Mouse (Mus musculus) forebrain, embryonic 13.5 days (tissue): Measurements from ENCODE around the gene Ercc1. TPM values are rescaled to one million over a fixed set of nuclear protein-coding genes. Genes with fewer than 3 reads are reported as not detected.

Experiments used
- ATAC-seq: fragments of 200-750 bp; cut with Nextera tagmentation; 2 replicates; pipeline ENCODE4 v1.8.0; 2017
- H3K27ac ChIP-seq: fragments of 300-500 bp; sonication (generic); 2 replicates; pipeline ENCODE4 v1.5.1; 2015; ENCODE audit warnings: inconsistent platforms, mild to moderate bottlenecking, moderate library complexity
- H3K27me3 ChIP-seq: fragments of 300-500 bp; sonication (generic); 2 replicates; pipeline ENCODE4 v1.6.1; 2015; ENCODE audit warnings: mild to moderate bottlenecking, inconsistent platforms
- H3K36me3 ChIP-seq: fragments of 300-500 bp; sonication (generic); 2 replicates; pipeline ENCODE4 v1.6.1; 2015; ENCODE audit warnings: mild to moderate bottlenecking, inconsistent platforms; ENCODE audit not compliant: poor library complexity, severe bottlenecking
- H3K4me1 ChIP-seq: fragments of 300-500 bp; sonication (generic); 2 replicates; pipeline ENCODE4 v1.6.1; 2015; ENCODE audit warnings: inconsistent platforms
- H3K4me2 ChIP-seq: fragments of 300-500 bp; sonication (generic); 2 replicates; pipeline ENCODE4 v1.6.1; 2015; ENCODE audit warnings: inconsistent platforms, mild to moderate bottlenecking, moderate library complexity
- H3K4me3 ChIP-seq: fragments of 300-500 bp; sonication (generic); 2 replicates; pipeline ENCODE4 v1.5.1; 2015; ENCODE audit warnings: mild to moderate bottlenecking, inconsistent platforms
- H3K9ac ChIP-seq: fragments of 300-500 bp; sonication (generic); 2 replicates; pipeline ENCODE4 v1.6.1; 2015; ENCODE audit warnings: mild to moderate bottlenecking, inconsistent platforms
- H3K9me3 ChIP-seq: fragments of 300-500 bp; sonication (generic); replicated peaks from 2 replicates; pipeline ENCODE4 v1.6.1; 2016; ENCODE audit warnings: inconsistent platforms
- WGBS: fragments of 180-500 bp; shearing (Covaris S2); methylation state at CpG from one replicate; pipeline ENCODE4 v1.1.7; 2015; 5-methylcytosine and 5-hydroxymethylcytosine counted together
- polyA plus RNA-seq: library from polyadenylated mRNA; unstranded; fragments of >200 nt; fragmentation: Nextera tagmentation; extraction: Ambion mirVana; gene quantifications from 2 replicates; pipeline ENCODE4 v1.2.1, GENCODE M21; 2015

Gene Ercc1
- polyA plus RNA-seq, 1 experiment from 2014 or later: 96.4 TPM

DNA sequence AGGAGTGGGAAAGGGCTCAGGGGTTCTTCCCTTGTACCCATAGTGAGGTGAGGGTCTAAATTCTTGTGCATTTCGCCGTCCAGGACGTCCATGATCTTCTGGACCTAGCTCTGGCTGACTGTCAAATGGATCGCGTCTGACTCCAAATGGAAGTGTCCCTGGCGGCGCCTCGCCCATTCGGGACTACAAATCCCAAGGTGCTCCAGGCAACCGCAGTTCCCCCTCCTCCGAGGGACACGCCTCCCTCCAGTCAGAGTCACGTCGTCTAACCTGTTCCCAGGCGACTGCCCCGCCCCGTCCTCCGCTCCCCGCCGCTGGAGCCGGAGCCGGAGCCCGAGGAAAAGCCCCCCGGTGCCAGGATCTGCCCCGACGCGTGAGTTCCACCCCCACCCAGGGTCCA, 16.4 kb downstream of the Ercc1 start:
- Histone ChIP-seq H3K4me2 (peak overlapping the region; percentile 99), H3K9me3 (no peaks in the 10 kb centered on the region), H3K4me1 (peaks cover 40% of the 10 kb centered on the region), H3K4me3 (peak overlapping the region; percentile 64), H3K36me3 (peaks cover 22% of the 10 kb centered on the region), H3K27ac (no peak overlapping the region), H3K9ac (peak overlapping the region; percentile 73), H3K27me3 (no peaks in the 10 kb centered on the region)
- WGBS: under 1% methylated on average over 27 of the region's 27 CpGs
- peak; percentile 71 for ATAC-seq

DNA sequence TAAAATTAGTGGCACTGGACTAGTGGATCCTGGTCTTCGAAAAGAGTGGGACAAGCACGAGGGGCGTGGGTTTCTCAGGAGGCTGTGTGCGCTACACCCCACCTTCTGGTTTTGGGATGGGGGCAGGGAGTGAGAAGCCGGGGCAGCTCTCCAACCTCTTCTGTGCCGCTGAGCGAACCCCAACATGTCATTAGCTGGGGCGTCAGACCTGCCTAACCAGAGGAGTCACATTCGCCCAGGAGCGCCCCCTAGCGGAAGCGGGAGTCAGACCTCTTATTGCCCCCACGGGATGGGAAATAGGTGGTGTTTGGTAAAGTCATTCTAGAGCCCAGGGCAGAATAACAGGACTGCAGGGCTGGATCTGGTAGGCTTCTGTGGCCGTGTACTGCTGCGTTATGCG, 17.1 kb downstream of the Ercc1 start:
- Histone ChIP-seq H3K27ac (no peak overlapping the region), H3K4me3 (peak overlapping the region; percentile 64), H3K9ac (peak overlapping the region; percentile 56; the same call in 1 of the 2 replicates), H3K27me3 (no peaks in the 10 kb centered on the region), H3K4me1 (peaks cover 40% of the 10 kb centered on the region), H3K36me3 (peaks cover 15% of the 10 kb centered on the region; the same call in 1 of the 2 replicates), H3K9me3 (no peaks in the 10 kb centered on the region), H3K4me2 (peak overlapping the region; percentile 99)
- 12% methylated on average over 16 of the region's 16 CpGs for WGBS
- ATAC-seq: no peak; the same call in 1 of the 2 replicates

DNA sequence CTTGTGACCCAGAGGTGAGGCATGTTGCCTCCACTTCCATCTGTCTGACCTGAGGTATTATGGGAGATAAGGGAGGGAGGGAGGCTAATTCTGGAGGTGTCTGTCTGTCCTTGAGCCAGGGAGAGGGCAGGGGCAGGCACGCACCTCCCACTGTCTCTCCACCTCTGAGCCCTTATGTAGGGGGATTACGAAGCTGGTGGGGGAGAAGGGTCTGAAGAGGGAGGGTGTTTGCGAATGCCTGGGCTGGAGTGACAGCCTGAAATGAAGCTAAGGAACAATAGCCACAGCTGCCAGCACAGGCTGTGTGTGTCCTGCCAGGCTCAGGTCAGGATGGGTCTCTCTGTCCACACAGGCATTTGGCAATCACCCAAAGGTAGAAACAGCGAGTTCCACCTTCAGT, 17.7 kb downstream of the Ercc1 start:
- peak overlapping the region; percentile 64; the same call in 1 of the 2 replicates for H3K4me3 ChIP-seq
- WGBS: 22% methylated on average over 4 of the region's 4 CpGs
- H3K9ac ChIP-seq: peak overlapping the region; percentile 37; the same call in 1 of the 2 replicates
- H3K4me2 ChIP-seq: peak overlapping the region; percentile 99; the same call in 1 of the 2 replicates
- no peaks in the 10 kb centered on the region for H3K27me3 ChIP-seq
- no peaks in the 10 kb centered on the region for H3K9me3 ChIP-seq
- no peak overlapping the region for H3K27ac ChIP-seq
- ATAC-seq: no peak
- peaks cover 40% of the 10 kb centered on the region for H3K4me1 ChIP-seq
- H3K36me3 ChIP-seq: peaks cover 9% of the 10 kb centered on the region; the same call in 1 of the 2 replicates

GRCm38 (mm10) chr7:19363881-19364280, 19.3 kb downstream of the Ercc1 start:
- H3K4me2 ChIP-seq: no peak overlapping the region
- no peaks in the 10 kb centered on the region for H3K36me3 ChIP-seq
- H3K4me1 ChIP-seq: peaks cover 30% of the 10 kb centered on the region
- no peak for ATAC-seq
- WGBS: 7% methylated on average over 18 of the region's 18 CpGs
- no peak overlapping the region for H3K27ac ChIP-seq
- H3K9me3 ChIP-seq: no peaks in the 10 kb centered on the region
- no peak overlapping the region for H3K4me3 ChIP-seq
- H3K9ac ChIP-seq: no peak overlapping the region
- H3K27me3 ChIP-seq: peaks cover 6% of the 10 kb centered on the region

- peaks cover 35% of the 10 kb centered on the region for H3K4me1 ChIP-seq
- H3K36me3 ChIP-seq: no peaks in the 10 kb centered on the region
- H3K4me3 ChIP-seq: no peak overlapping the region
- 83% methylated on average over 4 of the region's 4 CpGs for WGBS
- no peaks in the 10 kb centered on the region for H3K9me3 ChIP-seq
- H3K27me3 ChIP-seq: peaks cover 12% of the 10 kb centered on the region
- no peak overlapping the region for H3K4me2 ChIP-seq
- ATAC-seq: no peak
- no peak overlapping the region for H3K9ac ChIP-seq
- H3K27ac ChIP-seq: no peak overlapping the region
Observed at GRCm38 (mm10) chr7:19365376-19365775, 20.8 kb downstream of the Ercc1 start.

DNA sequence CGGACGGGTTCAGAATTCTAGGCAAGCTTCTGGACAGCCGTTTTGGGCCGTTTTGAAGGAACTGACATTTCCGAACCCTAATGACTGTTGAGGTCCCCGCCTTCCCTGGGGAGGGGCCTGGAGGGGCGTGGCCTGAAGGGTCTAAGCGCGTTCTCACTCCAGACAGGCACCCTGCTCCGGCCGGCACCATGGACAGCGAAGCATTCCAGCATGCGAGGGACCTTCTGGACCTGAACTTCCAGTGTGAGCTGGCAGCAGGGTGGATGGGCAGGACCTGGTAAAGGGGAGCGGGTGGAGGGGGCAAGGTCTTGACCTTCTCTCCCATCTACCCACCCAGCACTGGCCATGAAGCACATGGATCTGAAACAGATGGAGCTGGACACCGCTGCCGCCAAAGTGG, 23.8 kb downstream of the Ercc1 start:
- no peak overlapping the region for H3K9ac ChIP-seq
- WGBS: 22% methylated on average over 16 of the region's 16 CpGs

DNA sequence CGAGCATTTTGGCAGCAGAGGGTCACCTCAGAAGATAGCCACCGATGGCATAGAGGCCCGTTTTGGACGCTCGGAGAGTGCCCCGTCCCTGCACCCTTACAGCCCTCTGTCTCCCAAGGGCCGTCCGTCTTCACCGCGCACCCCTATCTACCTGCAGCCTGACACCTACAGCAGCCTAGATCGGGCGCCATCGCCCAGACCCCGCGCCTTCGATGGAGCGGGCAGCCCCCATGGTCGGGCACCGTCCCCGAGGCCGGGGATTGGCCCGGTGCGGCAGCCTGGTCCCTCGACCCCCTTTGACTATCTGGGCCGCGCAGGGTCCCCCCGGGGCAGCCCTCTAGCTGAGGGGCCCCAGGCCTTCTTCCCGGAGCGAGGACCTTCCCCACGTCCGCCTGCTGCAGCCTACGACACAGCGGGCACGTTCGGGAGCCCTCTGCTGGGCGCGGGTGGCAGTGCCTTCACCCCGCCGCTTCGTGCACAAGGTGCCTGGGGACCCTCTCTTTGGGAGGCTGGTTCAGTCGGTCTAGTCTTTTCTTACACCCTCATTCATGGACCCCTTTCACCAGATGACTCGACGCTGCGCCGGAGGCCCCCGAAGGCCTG, 25.3 kb downstream of the Ercc1 start:
- peak; percentile 90 for ATAC-seq
- H3K4me2 ChIP-seq: peak overlapping the region; percentile 78
- no peaks in the 10 kb centered on the region for H3K36me3 ChIP-seq
- peak overlapping the region; percentile 48 for H3K4me3 ChIP-seq
- H3K27me3 ChIP-seq: peaks cover 12% of the 10 kb centered on the region
- H3K27ac ChIP-seq: no peak overlapping the region
- 10% methylated on average over 46 of the region's 46 CpGs for whole genome bisulfite sequencing
- peak overlapping the region; percentile 71 for H3K9ac ChIP-seq
- H3K9me3 ChIP-seq: no peaks in the 10 kb centered on the region
- peaks cover 11% of the 10 kb centered on the region for H3K4me1 ChIP-seq

More for the DNA sequence above, 23.8 kb downstream of the Ercc1 start:
- Histone ChIP-seq H3K4me2 (no peak overlapping the region), H3K36me3 (no peaks in the 10 kb centered on the region), H3K4me3 (no peak overlapping the region), H3K27ac (no peak overlapping the region), H3K4me1 (peaks cover 18% of the 10 kb centered on the region), H3K9me3 (no peaks in the 10 kb centered on the region), H3K27me3 (peaks cover 12% of the 10 kb centered on the region)
- no peak for ATAC-seq

DNA sequence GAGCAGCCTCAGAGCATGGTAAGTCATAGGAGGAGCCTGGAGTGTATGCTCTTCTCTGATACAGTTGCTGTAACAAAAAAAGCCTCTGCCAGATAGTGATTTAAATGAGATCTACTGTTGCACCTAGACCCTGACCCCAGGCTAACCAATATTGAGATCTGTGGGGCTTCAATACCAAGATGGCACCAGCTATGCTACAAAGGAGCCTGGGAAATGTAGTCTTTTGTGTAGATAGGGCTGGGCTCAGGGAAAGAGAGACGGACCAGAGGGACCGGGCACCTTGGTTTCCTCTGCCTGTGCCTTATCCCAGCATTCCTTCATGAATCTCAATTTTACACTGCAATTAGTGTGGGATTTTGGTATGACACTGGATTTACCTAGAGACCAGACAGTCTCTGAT, 28.8 kb downstream of the Ercc1 start:
- 81% methylated on average over 2 of the region's 2 CpGs for WGBS

DNA sequence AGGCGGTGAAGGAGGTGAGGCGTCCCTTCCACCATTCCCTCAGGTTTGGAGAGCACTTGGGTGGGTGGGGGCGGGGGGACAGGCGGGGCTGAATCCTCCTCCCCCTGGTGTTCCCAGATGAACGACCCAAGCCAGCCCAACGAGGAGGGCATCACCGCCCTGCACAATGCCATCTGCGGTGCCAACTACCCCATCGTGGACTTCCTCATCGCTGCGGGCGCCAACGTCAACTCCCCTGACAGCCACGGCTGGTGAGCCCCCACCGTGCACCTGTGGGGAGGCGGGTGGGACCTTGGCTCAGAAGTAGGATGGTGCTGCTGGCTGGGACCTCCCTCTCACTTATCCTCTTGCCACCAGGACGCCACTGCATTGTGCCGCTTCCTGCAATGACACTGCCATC, 30.8 kb downstream of the Ercc1 start:
- ATAC-seq: no peak
- WGBS: 80% methylated on average over 17 of the region's 18 CpGs
- Histone ChIP-seq H3K9ac (no peak overlapping the region), H3K27ac (no peak overlapping the region), H3K27me3 (no peaks in the 10 kb centered on the region), H3K4me1 (0 out of 2 replicates have a peak, but pooled peaks cover 2% of the 10 kb centered on the region), H3K4me2 (no peak overlapping the region), H3K9me3 (no peaks in the 10 kb centered on the region), H3K4me3 (no peak overlapping the region), H3K36me3 (peaks cover 17% of the 10 kb centered on the region)

More for the DNA sequence above, 28.8 kb downstream of the Ercc1 start:
- no peak overlapping the region for H3K27ac ChIP-seq
- peaks cover 11% of the 10 kb centered on the region for H3K4me1 ChIP-seq
- H3K27me3 ChIP-seq: peaks cover 11% of the 10 kb centered on the region
- ATAC-seq: no peak
- H3K9ac ChIP-seq: no peak overlapping the region
- no peaks in the 10 kb centered on the region for H3K9me3 ChIP-seq
- H3K36me3 ChIP-seq: peaks cover 17% of the 10 kb centered on the region
- no peak overlapping the region for H3K4me2 ChIP-seq
- H3K4me3 ChIP-seq: no peak overlapping the region

DNA sequence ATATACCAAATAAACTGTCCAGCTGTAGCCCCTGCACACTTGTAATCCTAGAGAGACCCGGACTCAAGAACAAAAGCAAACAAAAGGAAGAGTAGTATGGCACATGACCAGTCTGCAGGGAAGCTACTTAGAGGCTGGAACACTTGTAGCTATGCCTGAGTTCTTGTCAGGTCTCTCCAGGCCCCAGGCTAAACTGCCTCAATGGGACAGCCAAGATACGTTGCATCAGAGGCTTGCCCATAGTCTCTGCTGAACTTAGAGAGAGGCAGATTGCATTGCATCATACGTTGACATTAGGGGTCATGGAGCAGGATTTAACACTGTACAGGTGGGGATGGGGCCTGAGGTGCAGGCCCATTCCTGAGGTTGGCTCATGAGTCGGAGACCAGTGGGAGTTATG, 31.4 kb downstream of the Ercc1 start:
- Histone ChIP-seq H3K9me3 (no peaks in the 10 kb centered on the region), H3K9ac (no peak overlapping the region), H3K4me3 (no peak overlapping the region), H3K27me3 (no peaks in the 10 kb centered on the region), H3K36me3 (peaks cover 17% of the 10 kb centered on the region), H3K4me1 (no peaks in the 10 kb centered on the region), H3K4me2 (no peak overlapping the region), H3K27ac (no peak overlapping the region)
- no peak for ATAC-seq
- 85% methylated on average over 4 of the region's 4 CpGs for WGBS

GRCm38 (mm10) chr7:19378049-19378448, 33.5 kb downstream of the Ercc1 start:
- Histone ChIP-seq H3K9me3 (no peaks in the 10 kb centered on the region), H3K9ac (no peak overlapping the region)
- 78% methylated on average over 8 of the region's 8 CpGs for WGBS

GRCm38 (mm10) chr7:19381377-19382165, 37.0 kb downstream of the Ercc1 start, which contains the start of gene Ercc2:
Gene Ercc2, plus strand, starts transcription at chr7:19382010.
- peaks cover 19% of the 10 kb centered on the region for H3K4me1 ChIP-seq
- no peaks in the 10 kb centered on the region for H3K9me3 ChIP-seq
- WGBS: 7% methylated on average over 34 of the region's 48 CpGs
- no peaks in the 10 kb centered on the region for H3K27me3 ChIP-seq
- peak; percentile 97 for ATAC-seq
- peak within 1 kb of the TSS; percentile 95 for H3K4me3 ChIP-seq
- H3K9ac ChIP-seq: peak within 1 kb of the TSS; percentile 93
- peak within 1 kb of the TSS; percentile 91 for H3K4me2 ChIP-seq
- peaks cover 39% of the 10 kb centered on the region for H3K36me3 ChIP-seq
- peak within 1 kb of the TSS; percentile 44; the same call in 1 of the 2 replicates for H3K27ac ChIP-seq

More at GRCm38 (mm10) chr7:19378049-19378448, 33.5 kb downstream of the Ercc1 start:
- Histone ChIP-seq H3K36me3 (peaks cover 17% of the 10 kb centered on the region), H3K4me2 (no peak overlapping the region), H3K4me3 (no peak overlapping the region), H3K27me3 (no peaks in the 10 kb centered on the region), H3K27ac (no peak overlapping the region), H3K4me1 (peaks cover 8% of the 10 kb centered on the region)
- ATAC-seq: no peak
